In the genomic region with DNA sequence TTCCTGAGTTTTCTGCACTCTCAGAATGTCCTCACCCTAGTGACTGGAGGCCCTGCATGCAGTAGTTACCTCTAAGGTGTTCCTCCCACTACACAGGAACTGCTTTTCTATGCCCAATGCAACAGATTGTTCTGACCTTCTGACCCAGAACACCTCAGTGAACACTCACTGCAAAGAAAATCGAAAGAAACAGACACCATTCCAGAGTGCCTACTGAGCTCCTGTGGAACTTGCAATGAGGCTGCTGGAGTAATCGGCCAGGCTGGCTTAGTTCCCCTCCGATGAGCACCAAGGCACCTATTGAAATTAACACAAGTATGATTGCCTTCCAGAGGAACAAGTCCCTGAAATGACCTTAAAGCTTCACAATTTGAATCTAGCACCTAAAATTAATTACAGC, we compare ENCODE assay signal across 24 mouse cellular contexts. TPM values are rescaled to one million over a fixed set of nuclear protein-coding genes. Genes with fewer than 3 reads are reported as not detected.
"Had no signal": no experiment of that assay in that cellular context is flagged by ENCODE, and none has a peak within 500 bp of the region (broad histone marks: within the 10 kb centered on the region; RNA-seq: fewer than 3 reads in every experiment).

No protein-coding gene starts in this region.

- ATAC-seq: hindbrain, embryonic 16.5 days; inflammation-experienced regulatory T-cells, adult 6 months; intestine, embryonic 15.5 days; intestine, postnatal 0 days; liver, embryonic 12.5 days had no signal

- H3K27ac ChIP-seq: heart, adult 2 months; heart, embryonic 10.5 days; hindbrain, embryonic 10.5 days; hindbrain, embryonic 12.5 days; hindbrain, embryonic 14.5 days; intestine, embryonic 15.5 days; layer of hippocampus, adult 2 months; left cerebral cortex, adult 2 months; limb, embryonic 10.5 days; limb, embryonic 12.5 days; liver, embryonic 12.5 days; liver, embryonic 14.5 days had no signal

- H3K4me1 ChIP-seq: heart, embryonic 10.5 days; hindbrain, embryonic 12.5 days; intestine, embryonic 15.5 days; liver, embryonic 12.5 days had no signal

- H3K27me3 ChIP-seq: hindbrain, embryonic 12.5 days; intestine, embryonic 15.5 days; limb, embryonic 12.5 days; liver, embryonic 12.5 days had no signal

- H3K9me3 ChIP-seq: heart, embryonic 12.5 days; hindbrain, embryonic 10.5 days; hindbrain, embryonic 12.5 days; intestine, embryonic 15.5 days; limb, embryonic 10.5 days; limb, embryonic 12.5 days; liver, embryonic 12.5 days had no signal

- H3K36me3 ChIP-seq: heart, embryonic 10.5 days; heart, embryonic 12.5 days; hindbrain, embryonic 12.5 days; intestine, embryonic 15.5 days; limb, embryonic 12.5 days; liver, embryonic 12.5 days had no signal

- DNase-seq: gastrocnemius, postnatal 14 days; gastrocnemius, postnatal 36 days; heart, adult 11 months; heart, adult 2 months; heart, postnatal 10 days; heart, postnatal 4 days; kidney, postnatal 14 days; liver; lung, adult 2 months had no signal

- H3K9ac ChIP-seq: heart, embryonic 12.5 days; hindbrain, embryonic 12.5 days; hindbrain, embryonic 14.5 days; intestine, embryonic 15.5 days; limb, embryonic 12.5 days; liver, embryonic 12.5 days; liver, embryonic 14.5 days had no signal

- H3K4me2 ChIP-seq: heart, embryonic 12.5 days; hindbrain, embryonic 12.5 days; hindbrain, embryonic 14.5 days; intestine, embryonic 15.5 days; limb, embryonic 12.5 days; liver, embryonic 12.5 days had no signal

- H3K4me3 ChIP-seq: heart, adult 2 months; heart, embryonic 10.5 days; heart, embryonic 12.5 days; hindbrain, embryonic 10.5 days; hindbrain, embryonic 12.5 days; intestine, embryonic 15.5 days; layer of hippocampus, adult 2 months; left cerebral cortex, adult 2 months; limb, embryonic 10.5 days; limb, embryonic 12.5 days; liver, embryonic 12.5 days had no signal

RNA-seq across cellular contexts. Expression of a gene that starts 9.2 kb away (rescaled TPM):
- polyA plus RNA-seq: inflammation-experienced regulatory T-cells, adult 6 months had no signal
